Mouse (Mus musculus): ENCODE data around the gene Adss. TPM values are rescaled to one million over a fixed set of nuclear protein-coding genes. Genes with fewer than 3 reads are reported as not detected.
"Not testable (repeated sequence)": the region's sequence is repeated elsewhere in the genome, so short reads cannot be mapped to it uniquely, and the experiment has no call there.

Adss gene
- polyA plus RNA-seq (2012; rRNA removed) = 44.7 and 47.4 TPM in 2 replicates

DNA sequence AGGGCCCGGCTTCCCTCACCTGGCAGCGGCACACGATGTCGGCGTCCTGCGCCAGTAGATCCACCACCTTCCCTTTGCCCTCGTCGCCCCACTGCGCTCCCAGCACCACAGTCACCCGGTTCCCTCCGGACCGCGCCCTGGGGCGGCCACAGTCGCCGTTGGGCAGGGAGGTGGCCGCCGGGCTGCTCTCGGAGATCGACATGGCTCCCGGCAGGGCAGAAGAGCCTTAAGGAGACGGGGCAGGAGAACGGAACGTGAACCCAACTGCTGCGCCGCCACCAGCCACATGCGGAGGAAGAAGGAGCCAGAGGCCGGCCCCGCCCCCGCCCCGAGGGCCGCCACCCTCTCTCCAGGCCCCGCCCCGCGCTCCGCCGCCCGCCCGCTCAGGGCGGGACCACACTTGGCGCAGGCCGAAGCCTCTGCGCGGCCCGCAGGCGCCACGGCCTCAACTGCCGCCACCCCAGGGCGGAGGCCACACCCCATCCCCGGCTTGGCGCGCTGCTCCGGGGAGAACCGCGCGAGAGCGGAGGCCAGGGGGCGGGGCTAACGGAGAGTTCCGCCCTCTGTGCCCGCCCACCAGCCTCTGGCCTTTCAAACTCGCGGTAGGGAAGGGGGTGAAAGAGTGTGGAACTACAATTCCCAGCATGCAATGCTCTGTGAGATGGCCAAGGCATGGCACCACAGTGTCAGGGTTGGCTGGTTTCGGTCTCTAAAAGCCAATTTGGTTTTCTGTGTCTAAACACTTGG lies at the start of gene Adss:
TSS of gene Adss (minus strand) at position 319 of the 747 bp plus-strand sequence.
- DNase-seq (ENCODE audit: extremely low spot score in 1 of 2, low spot score in 1 of 2) = peak; percentile 97 to 98

- DNase-seq (ENCODE audit: extremely low spot score in 1 of 2, low spot score in 1 of 2) = not testable (repeated sequence)
These were observed 49.5 kb upstream of the Adss start for GRCm38 (mm10) chr1:177845812-177846211.

DNA sequence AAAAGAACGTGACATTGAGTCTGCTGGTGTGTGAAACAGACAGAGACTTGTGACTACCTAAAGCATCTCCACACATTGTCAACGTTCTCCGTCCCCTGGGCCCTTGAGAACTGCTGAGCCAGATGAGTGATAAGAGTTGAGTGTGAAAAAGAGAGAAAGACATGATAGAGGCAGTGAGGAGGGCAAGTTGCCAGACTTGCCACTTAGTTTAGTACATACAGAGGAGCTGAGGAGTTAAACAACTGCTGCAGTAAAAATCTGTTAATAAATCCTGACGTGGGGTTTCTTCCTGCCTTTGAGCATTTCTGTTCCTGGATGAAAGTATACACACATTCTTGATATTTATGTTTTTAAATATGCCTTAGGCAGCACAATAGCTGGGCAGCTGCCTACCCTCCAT lies 31.5 kb upstream of the Adss start:
- DNase-seq (ENCODE audit: extremely low spot score in 1 of 2, low spot score in 1 of 2) = not testable (repeated sequence)

GRCm38 (mm10) chr1:177806772-177807171 lies 10.5 kb upstream of the Adss start:
- not testable (repeated sequence) for DNase-seq (ENCODE audit: extremely low spot score in 1 of 2, low spot score in 1 of 2)

GRCm38 (mm10) chr1:177803511-177803910 lies 7.2 kb upstream of the Adss start:
- DNase-seq (ENCODE audit: extremely low spot score in 1 of 2, low spot score in 1 of 2) = no peak

GRCm38 (mm10) chr1:177797151-177797755 lies 942 bp upstream of the Adss start:
- DNase-seq (ENCODE audit: extremely low spot score in 1 of 2, low spot score in 1 of 2) = no peak

GRCm38 (mm10) chr1:177795421-177796192 lies 704 bp downstream of the Adss start:
- peak in 1 of 2 experiments; percentile 43 for DNase-seq (ENCODE audit: extremely low spot score in 1 of 2, low spot score in 1 of 2)

DNA sequence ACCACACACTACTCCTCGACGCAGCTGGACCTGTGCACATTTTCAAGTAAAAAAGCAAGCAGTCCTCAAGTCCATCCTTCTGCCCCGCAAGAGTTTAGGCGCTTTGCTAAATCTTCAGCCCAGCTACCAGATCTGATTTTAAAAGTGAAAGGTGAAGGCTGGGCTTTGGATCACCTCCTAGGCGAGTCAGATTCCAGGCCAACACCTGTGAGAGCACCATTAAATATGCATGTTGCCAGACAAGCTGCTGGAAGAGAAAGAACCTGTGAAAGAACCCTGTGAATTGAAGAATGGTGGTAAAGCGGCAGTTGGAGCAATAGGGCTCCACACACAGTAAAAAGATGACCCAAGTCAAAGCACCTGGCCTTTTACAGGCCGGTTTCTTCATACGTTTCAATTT lies 1.4 kb downstream of the Adss start:
- no peak for DNase-seq (ENCODE audit: extremely low spot score in 1 of 2, low spot score in 1 of 2)

DNA sequence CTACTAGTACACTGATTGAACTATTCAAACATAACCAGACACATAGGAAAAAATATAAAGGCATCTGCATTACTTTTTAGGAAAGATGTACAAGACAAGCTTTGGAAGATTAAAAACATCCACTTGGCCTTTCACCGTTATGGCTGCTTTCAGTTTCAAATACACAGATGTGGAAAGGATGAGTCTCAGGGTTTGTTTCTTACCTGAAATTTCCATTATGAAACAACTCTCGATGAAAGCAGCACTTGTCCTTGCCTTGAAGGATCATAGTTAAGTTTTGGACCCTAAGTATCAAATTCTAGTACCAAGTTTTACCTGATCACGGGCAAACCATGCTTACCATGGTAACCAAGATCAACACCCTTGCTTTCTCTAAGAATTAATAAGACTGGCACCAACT lies 3.5 kb downstream of the Adss start:
- no peak for DNase-seq (ENCODE audit: extremely low spot score in 1 of 2, low spot score in 1 of 2)

- DNase-seq (ENCODE audit: extremely low spot score in 1 of 2, low spot score in 1 of 2) = no peak
These were observed 18.9 kb downstream of the Adss start for GRCm38 (mm10) chr1:177777397-177777796.

- DNase-seq (ENCODE audit: extremely low spot score in 1 of 2, low spot score in 1 of 2) = no peak
These were observed 27.4 kb downstream of the Adss start for GRCm38 (mm10) chr1:177768931-177769330.

DNA sequence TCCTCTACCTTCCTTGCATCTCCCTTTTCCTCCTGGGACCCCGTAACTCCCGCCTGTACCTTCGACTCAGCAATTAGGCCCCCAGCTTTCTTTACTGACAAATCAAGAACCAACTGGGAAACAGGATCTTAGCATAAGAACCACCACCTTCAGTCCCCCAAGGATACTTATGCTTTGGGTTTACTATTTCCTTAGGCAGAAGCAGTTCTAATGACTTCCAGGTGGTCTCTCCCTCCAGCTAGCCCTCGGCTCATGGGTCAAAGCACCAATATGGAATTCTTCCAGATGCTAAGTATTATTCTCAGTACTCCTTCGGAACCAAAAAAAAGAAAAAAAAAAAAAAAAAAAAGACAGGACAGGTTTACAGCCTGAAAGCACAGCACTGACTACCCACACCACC lies 39.1 kb downstream of the Adss start:
- DNase-seq (ENCODE audit: extremely low spot score in 1 of 2, low spot score in 1 of 2) = no peak

- no peak for DNase-seq (ENCODE audit: extremely low spot score in 1 of 2, low spot score in 1 of 2)
These were observed 42.8 kb downstream of the Adss start for GRCm38 (mm10) chr1:177753496-177753895.

DNA sequence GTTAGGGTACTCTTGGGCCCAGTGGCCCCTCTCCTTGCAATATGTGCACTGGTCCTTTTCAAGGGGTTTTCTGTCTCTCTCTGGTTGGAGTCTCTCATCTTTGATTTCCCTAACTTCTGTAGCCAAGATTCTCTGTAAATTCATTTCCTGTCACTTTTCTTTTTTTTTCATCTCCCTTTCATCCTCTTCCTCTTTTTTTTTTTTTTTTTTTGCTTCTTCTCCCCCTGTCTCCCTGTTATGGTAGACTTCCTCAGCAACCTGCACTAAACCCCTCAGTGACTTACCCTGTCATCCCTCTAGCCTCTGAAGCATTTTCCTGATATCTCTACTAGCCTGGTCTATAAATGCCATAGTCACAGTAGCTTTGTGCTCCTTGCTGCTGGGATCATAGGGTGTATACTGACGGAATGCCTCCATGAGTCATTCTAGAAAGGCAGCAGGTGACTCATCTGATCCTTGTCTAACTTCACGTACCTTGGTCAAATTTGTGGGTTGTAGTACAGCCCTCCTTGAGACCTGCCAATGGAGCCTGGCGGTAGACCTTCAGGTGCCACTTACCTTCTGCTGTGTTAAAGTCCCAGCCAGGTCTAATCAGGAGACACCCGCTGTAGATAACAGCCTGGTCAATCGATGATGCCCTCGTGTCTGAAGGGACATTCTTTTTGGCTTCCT lies 48.3 kb downstream of the Adss start:
- no peak for DNase-seq (ENCODE audit: extremely low spot score in 1 of 2, low spot score in 1 of 2)

DNA sequence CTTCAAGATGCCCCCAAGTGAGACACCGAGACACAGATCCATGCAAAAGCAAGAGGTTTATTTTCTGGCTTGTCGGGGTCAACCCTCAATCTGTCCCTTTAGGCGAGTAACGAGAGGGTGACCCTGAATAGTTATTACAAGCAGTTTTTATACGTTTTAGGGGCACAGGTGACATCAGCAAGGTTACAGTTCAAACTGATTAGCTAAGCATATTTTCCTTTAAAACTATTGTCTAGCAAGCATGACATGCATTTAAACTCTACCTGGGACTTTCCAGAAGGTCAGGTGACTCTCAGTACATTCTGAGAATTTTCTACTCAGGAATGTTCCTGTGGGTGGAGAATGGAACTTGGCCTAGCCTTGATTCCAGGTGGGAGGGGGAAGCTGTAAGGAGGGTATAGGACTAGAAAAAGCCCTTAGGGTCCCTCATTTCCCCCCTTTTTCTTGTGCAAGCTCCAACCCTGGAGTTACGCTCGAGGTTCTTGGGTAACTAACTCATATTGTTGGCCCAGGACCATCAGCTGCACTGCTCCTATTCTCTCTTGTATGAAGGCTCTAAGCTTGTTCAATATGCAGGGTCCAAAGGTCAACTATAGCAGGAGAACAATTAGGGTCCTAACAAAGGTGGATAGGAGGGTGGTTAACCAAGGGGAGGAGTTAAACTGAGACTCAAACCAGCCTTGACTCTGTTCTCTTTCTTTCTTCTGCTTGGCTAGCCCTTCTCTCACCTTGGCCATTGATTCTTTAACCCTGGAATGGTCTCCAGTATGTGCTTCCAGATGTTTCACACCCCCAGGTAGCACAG lies 51.6 kb downstream of the Adss start:
- no peak for DNase-seq (ENCODE audit: extremely low spot score in 1 of 2, low spot score in 1 of 2)

DNA sequence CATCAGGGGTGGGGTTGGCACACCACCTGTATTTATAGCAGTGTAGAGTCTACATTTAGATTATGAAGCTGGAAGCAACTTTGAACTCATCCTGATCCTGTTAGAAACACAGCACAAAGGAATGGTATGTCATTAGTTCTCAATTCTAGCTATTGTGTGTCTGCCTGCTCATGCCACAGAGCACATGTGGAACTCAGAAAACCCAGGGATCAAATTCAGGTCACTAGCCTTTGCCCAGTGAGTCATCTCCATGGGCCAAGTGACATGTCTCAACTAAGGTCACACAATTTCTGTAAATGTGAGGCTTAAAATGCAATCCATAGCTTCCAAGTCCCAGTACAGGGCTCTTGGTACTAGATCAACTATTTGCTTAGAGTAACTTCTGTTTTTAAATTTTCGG lies 54.2 kb downstream of the Adss start:
- DNase-seq (ENCODE audit: extremely low spot score in 1 of 2, low spot score in 1 of 2) = no peak

DNA sequence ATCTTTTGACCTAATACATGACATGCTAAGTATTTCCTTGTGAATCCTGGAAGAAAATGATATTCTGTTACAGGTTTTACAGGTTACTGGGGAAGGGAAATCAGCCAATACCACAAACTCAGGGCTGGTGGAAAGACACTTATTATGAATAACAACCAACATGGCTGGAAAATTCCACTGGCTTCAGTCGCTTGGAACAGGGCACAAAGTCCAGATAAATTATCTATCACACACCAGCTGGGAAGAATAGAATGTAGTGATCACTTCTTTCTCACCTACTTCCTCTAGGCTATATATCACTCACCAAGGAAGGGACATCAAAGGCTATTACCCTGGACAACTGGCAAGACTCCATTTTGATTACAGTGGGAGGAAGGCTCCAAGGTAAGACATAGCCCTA lies 55.6 kb downstream of the Adss start:
- no peak for DNase-seq (ENCODE audit: extremely low spot score in 1 of 2, low spot score in 1 of 2)

- DNase-seq (ENCODE audit: extremely low spot score in 1 of 2, low spot score in 1 of 2) = no peak
These were observed 58.7 kb downstream of the Adss start for GRCm38 (mm10) chr1:177737505-177738105.

DNA sequence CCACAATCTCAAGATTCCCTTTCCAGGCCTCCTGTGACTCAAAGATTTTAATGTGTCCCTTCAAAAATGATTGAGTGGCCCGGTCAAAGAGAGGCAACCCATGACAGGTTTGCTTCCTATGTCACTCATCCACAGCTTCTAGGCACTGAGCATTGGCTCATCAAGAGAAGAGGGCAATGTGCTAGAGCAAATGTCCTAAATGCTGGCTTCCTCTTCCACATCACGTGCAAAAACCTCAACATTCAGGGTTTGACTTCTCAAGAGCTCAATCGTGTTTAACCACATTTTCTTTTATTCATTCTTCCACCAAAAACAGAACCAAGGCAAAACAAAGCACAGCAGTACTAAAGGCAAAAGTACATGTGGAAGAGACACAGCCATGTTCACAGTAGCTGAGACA lies 64.3 kb downstream of the Adss start:
- no peak for DNase-seq (ENCODE audit: extremely low spot score in 1 of 2, low spot score in 1 of 2)
